Mouse (Mus musculus): ENCODE results near the gene Nckap1l.

Gene Nckap1l

GRCm38 (mm10) chr15:103498157-103498556, 44.6 kb downstream of the Nckap1l start:
- DNase-seq (ENCODE audit: low read depth in 2 of 2, low spot score in 2 of 2), result no peak

GRCm38 (mm10) chr15:103500723-103501122, 47.1 kb downstream of the Nckap1l start:
- DNase-seq (ENCODE audit: low read depth in 2 of 2, low spot score in 2 of 2), result no peak

GRCm38 (mm10) chr15:103501186-103501585, 47.6 kb downstream of the Nckap1l start:
- no peak for DNase-seq (ENCODE audit: low read depth in 2 of 2, low spot score in 2 of 2)

GRCm38 (mm10) chr15:103502435-103503250, 49.0 kb downstream of the Nckap1l start, which contains the start of gene Pde1b:
TSS of gene Pde1b (plus strand) at chr15:103503034.
- peak in 1 of 2 experiments; percentile 29 for DNase-seq (ENCODE audit: low read depth in 2 of 2, low spot score in 2 of 2)

GRCm38 (mm10) chr15:103503251-103503600, 49.6 kb downstream of the Nckap1l start:
- no peak for DNase-seq (ENCODE audit: low read depth in 2 of 2, low spot score in 2 of 2)

- DNase-seq (ENCODE audit: low read depth in 2 of 2, low spot score in 2 of 2), result no peak
Observed at GRCm38 (mm10) chr15:103503660-103504059, 50.1 kb downstream of the Nckap1l start.

- no peak for DNase-seq (ENCODE audit: low read depth in 2 of 2, low spot score in 2 of 2)
Observed at GRCm38 (mm10) chr15:103509317-103509716, 55.7 kb downstream of the Nckap1l start.

GRCm38 (mm10) chr15:103511652-103512051, 58.1 kb downstream of the Nckap1l start:
- DNase-seq (ENCODE audit: low read depth in 2 of 2, low spot score in 2 of 2), result no peak

- no peak for DNase-seq (ENCODE audit: low read depth in 2 of 2, low spot score in 2 of 2)
Observed at GRCm38 (mm10) chr15:103513621-103514031, 60.0 kb downstream of the Nckap1l start.

GRCm38 (mm10) chr15:103514119-103514518, 60.5 kb downstream of the Nckap1l start:
- DNase-seq (ENCODE audit: low read depth in 2 of 2, low spot score in 2 of 2), result peak in 1 of 2 experiments; percentile 10

GRCm38 (mm10) chr15:103514914-103515313, 61.3 kb downstream of the Nckap1l start:
- no peak for DNase-seq (ENCODE audit: low read depth in 2 of 2, low spot score in 2 of 2)

- no peak for DNase-seq (ENCODE audit: low read depth in 2 of 2, low spot score in 2 of 2)
Observed at GRCm38 (mm10) chr15:103518600-103519385, 65.2 kb downstream of the Nckap1l start.

GRCm38 (mm10) chr15:103519386-103520378, 66.1 kb downstream of the Nckap1l start:
- no peak for DNase-seq (ENCODE audit: low read depth in 2 of 2, low spot score in 2 of 2)

- no peak for DNase-seq (ENCODE audit: low read depth in 2 of 2, low spot score in 2 of 2)
Observed at GRCm38 (mm10) chr15:103522458-103523099, 69.0 kb downstream of the Nckap1l start.

GRCm38 (mm10) chr15:103523156-103523555, 69.6 kb downstream of the Nckap1l start:
- DNase-seq (ENCODE audit: low read depth in 2 of 2, low spot score in 2 of 2), result no peak

GRCm38 (mm10) chr15:103530372-103530771, 76.8 kb downstream of the Nckap1l start:
- peak; percentile 4 to 28 for DNase-seq (ENCODE audit: low read depth in 2 of 2, low spot score in 2 of 2)

GRCm38 (mm10) chr15:103534054-103534620, 80.5 kb downstream of the Nckap1l start:
- no peak for DNase-seq (ENCODE audit: low read depth in 2 of 2, low spot score in 2 of 2)

GRCm38 (mm10) chr15:103535030-103535429, 81.4 kb downstream of the Nckap1l start:
- no peak for DNase-seq (ENCODE audit: low read depth in 2 of 2, low spot score in 2 of 2)

GRCm38 (mm10) chr15:103535786-103536185, 82.2 kb downstream of the Nckap1l start:
- DNase-seq (ENCODE audit: low read depth in 2 of 2, low spot score in 2 of 2), result no peak

- no peak for DNase-seq (ENCODE audit: low read depth in 2 of 2, low spot score in 2 of 2)
Observed at GRCm38 (mm10) chr15:103536456-103536855, 82.9 kb downstream of the Nckap1l start.
